Mouse (Mus musculus): ENCODE measurements around the gene Hhipl1. TPM values are rescaled to one million over a fixed set of nuclear protein-coding genes. Genes with fewer than 3 reads are reported as not detected.

The Hhipl1 gene
- not detected for polyA plus RNA-seq (2017; shearing (Covaris generic))

DNA sequence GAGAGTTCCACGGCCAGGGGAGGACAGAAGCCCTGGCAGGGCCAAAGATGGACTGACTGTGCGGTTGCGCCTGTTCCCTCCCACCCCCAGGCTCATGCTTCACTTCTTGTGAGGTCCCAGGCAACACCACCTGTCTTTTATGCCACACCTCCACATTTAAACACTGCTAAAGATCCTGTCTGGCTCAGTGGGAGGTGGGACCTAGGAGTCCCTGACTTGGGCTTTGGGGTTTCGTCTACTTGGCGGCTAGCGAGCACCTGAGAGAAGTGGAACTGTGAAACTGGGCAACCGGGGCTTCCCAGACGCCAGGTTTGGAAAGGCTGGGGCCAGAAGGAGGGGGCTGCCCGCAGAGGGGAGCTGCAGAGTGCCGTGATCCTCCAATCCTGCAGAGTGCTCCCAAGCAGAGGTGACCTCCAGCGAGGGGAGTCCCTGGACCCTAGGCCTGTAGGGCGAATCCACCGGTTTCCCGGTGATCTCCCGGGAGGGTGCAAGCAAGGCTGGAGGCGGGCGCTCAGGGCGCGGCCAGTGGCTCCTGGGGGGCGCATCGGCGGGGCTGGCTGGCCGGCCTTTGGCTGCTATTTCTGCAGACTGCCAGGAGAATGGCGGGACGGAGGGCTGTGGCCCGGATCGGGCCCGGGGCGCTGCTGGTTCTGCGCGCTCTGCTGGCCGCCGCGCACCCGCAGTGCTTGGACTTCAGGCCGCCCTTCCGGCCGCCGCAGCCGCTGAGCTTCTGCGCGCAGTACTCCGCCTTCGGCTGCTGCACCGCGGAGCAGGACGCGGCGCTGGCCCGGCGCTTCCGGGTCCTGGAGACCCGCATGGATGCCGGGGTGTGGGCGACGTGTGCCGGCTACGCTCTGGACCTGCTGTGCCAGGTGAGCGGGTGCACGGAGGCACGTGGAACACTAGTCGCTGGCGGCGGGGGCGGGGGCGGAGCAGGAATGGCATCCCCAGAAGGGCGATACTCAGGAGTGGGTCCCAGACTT is at the start of gene Hhipl1:
Gene Hhipl1 (plus strand): TSS at position 459 of the 983 bp plus-strand sequence.

DNA sequence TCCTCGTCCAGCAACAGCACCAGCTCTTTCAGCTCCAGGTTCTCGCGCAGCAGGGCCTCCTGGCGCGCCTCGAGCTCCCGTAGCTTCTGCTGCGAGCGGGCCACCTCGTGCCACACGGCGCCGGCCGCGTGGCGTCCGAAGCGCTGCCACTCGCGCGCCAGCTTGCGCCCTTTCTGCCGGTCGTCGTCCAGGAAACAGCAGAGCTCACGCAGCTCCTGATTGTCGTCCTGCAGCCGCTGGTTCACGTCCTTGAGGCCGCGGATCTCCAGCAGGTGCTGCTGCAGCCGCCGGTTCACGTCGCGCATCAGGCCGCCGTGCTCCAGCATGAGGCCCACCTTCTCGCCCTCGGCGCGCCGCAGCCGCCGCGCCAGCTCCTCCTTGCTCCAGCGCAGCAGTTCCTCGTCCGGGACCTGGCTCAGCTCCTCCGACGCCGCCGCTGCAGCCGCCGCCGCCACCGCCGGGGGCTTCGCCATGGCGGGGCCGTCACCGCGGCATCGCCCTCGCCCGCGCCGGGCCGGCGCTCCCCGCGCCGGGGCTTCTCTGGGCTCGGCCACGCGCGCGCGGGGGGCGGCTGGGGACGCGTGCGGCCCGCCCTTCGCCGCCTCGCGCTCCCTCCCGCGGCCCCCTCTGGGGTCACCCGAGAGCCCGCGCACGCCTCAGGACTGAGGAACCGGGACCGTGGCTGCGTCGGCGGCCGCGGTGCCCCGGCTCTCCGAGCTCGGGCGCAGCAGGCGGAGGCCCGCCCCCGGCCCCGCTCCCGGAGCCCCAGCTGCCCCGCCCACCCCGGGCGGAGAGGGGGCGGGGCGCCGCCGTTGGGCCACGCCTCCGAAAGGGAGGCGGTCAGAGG is 31.2 kb upstream of the Hhipl1 start, which contains the start of gene Ccdc85c:
Gene Ccdc85c (minus strand): TSS at position 765 of the 847 bp plus-strand sequence.

DNA sequence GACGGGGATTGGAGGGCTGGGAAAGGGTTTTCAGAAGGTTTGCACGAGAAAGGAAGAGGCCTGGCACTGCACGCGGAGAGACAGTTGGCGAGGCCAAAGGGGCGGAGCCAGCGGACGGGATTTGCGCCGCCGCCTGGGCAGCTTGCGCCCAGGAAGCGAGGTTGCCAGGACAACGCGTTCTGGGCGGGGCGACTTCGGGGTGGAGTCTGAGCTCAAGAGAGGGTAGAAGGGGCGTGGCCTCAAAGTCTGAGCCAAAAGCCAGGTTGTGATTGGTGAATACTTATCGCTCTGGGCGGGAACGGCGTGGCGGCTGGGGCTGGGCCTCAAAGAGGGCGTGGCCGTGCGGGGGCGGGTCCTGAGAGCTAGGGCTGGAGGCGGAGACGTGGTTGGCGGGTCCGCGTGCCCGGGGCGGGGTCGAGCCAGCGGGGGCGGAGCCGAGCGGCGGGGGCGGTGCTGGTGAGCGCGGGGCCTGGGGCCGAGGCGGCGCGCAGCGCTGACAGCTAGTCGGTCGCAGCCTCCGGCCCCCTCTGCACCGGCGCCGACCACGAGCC is 27.9 kb downstream of the Hhipl1 start, which contains the start of gene Cyp46a1:
Gene Cyp46a1 (plus strand): TSS at position 487 of the 551 bp plus-strand sequence.

DNA sequence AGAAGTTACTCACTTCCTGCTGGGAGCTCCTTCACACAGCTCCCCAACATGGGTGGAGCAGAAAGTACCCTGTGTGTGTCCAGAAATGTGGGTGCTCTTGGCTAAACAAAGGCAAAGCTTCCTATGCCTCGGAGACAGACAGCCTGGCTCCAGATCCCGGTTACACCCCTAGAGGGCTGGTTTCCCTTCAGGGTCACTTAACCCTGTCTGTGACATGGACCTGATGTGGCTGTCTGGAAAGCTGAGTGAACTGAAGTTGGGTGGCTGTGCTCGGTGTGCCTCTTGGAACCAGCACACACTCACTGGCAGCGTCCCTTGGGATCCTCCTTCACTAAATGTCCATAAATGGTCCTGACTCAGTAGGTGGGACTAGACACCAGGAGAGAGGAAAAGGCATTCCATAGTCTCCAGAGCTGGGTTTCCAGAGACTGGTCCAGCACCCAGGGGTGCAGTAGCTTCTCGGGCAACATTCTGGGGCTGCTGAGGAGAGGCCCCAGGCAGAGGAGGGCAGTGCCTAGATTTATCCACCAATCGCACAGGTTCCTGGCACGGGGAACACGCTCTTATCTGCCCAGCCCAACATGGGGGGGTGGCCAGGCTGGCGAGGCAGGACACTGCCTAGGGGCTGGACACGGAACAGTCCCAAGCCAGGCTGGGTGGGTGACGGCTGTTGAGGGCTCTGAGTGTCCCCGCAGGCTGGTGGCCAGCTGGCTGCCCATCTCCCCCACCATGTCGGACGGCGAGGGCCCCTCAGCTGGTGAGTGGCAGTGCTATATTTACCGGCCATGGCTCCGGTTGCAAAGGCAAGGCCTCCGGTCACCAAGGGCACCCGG is 64.7 kb downstream of the Hhipl1 start, which contains the start of gene Eml1:
Gene Eml1 (plus strand): TSS at position 362 of the 833 bp plus-strand sequence.

Other genes with a start within 250 kb of the Hhipl1 start
- 103 TPM for gene Setd3, start 127.0 kb upstream of the Hhipl1 start, polyA plus RNA-seq (2017; shearing (Covaris generic))
- 4.9 TPM for gene Ccnk, start 126.7 kb upstream of the Hhipl1 start, polyA plus RNA-seq (2017; shearing (Covaris generic))
- gene Ccdc85c, start 30.8 kb upstream of the Hhipl1 start, polyA plus RNA-seq (2017; shearing (Covaris generic)), result 0.20 TPM
- gene Cyp46a1, start 28.1 kb downstream of the Hhipl1 start, polyA plus RNA-seq (2017; shearing (Covaris generic)), result 0.29 TPM
- 0.19 TPM for gene Eml1, start 64.7 kb downstream of the Hhipl1 start, polyA plus RNA-seq (2017; shearing (Covaris generic))
- gene Evl, start 248.4 kb downstream of the Hhipl1 start, polyA plus RNA-seq (2017; shearing (Covaris generic)), result 363 TPM

All from effector memory CD4-positive, alpha-beta T cell, adult 5 months (primary cell).